Mouse (Mus musculus) splenic B cell, adult 2 months (primary cell): ENCODE results near the gene Padi6.

Experiments used
- DNase-seq: peaks from one replicate; pipeline ENCODE4 v3.0.0-alpha.2; 2011; ENCODE audit warnings: low read depth, low spot score
- H3K27me3 ChIP-seq: 2 replicates; pipeline ENCODE4 v1.6.1; 2012; ENCODE audit warnings: mild to moderate bottlenecking, low read length, moderate library complexity, mixed read lengths; ENCODE audit not compliant: control insufficient read depth, poor library complexity, insufficient read depth, severe bottlenecking
- H3K36me3 ChIP-seq: 2 replicates; pipeline ENCODE4 v1.6.1; 2012; ENCODE audit warnings: mild to moderate bottlenecking, low read length, moderate library complexity, mixed read lengths; ENCODE audit not compliant: control insufficient read depth, poor library complexity, insufficient read depth, severe bottlenecking

The Padi6 gene

GRCm38 (mm10) chr4:140708297-140708927, 34.0 kb downstream of the Padi6 start:
- DNase-seq = no peak
- H3K36me3 ChIP-seq = peaks cover 16% of the 10 kb centered on the region
- H3K27me3 ChIP-seq = no peaks in the 10 kb centered on the region

- DNase-seq = no peak
- peaks cover 13% of the 10 kb centered on the region for H3K36me3 ChIP-seq
- H3K27me3 ChIP-seq = no peaks in the 10 kb centered on the region
Observed at GRCm38 (mm10) chr4:140707615-140708014, 34.8 kb downstream of the Padi6 start.

- no peak for DNase-seq
- H3K27me3 ChIP-seq = no peaks in the 10 kb centered on the region
- peaks cover 3% of the 10 kb centered on the region; the same call in 1 of the 2 replicates for H3K36me3 ChIP-seq
Observed at GRCm38 (mm10) chr4:140704166-140704565, 38.3 kb downstream of the Padi6 start.

- Histone ChIP-seq H3K36me3 (no peaks in the 10 kb centered on the region), H3K27me3 (no peaks in the 10 kb centered on the region)
- DNase-seq = no peak
Observed at GRCm38 (mm10) chr4:140703636-140704035, 38.8 kb downstream of the Padi6 start.

- Histone ChIP-seq H3K27me3 (no peaks in the 10 kb centered on the region), H3K36me3 (no peaks in the 10 kb centered on the region)
- peak; percentile 84 for DNase-seq
Observed at GRCm38 (mm10) chr4:140702611-140703327, 39.7 kb downstream of the Padi6 start.

GRCm38 (mm10) chr4:140701716-140702561, 40.5 kb downstream of the Padi6 start:
- peak; percentile 82 for DNase-seq
- no peaks in the 10 kb centered on the region for H3K27me3 ChIP-seq
- no peaks in the 10 kb centered on the region for H3K36me3 ChIP-seq

GRCm38 (mm10) chr4:140701049-140701715, 41.3 kb downstream of the Padi6 start:
- no peaks in the 10 kb centered on the region for H3K36me3 ChIP-seq
- H3K27me3 ChIP-seq = no peaks in the 10 kb centered on the region
- peak; percentile 87 for DNase-seq

GRCm38 (mm10) chr4:140700269-140701018, 42.0 kb downstream of the Padi6 start, which contains the start of gene Rcc2:
Gene Rcc2, plus strand, starts transcription at chr4:140700541.
- no peaks in the 10 kb centered on the region for H3K27me3 ChIP-seq
- DNase-seq = peak; percentile 73

GRCm38 (mm10) chr4:140699441-140700127, 42.9 kb downstream of the Padi6 start:
- Histone ChIP-seq H3K27me3 (no peaks in the 10 kb centered on the region), H3K36me3 (no peaks in the 10 kb centered on the region)
- DNase-seq = peak; percentile 88

More at GRCm38 (mm10) chr4:140700269-140701018, 42.0 kb downstream of the Padi6 start, which contains the start of gene Rcc2:
- H3K36me3 ChIP-seq = no peaks in the 10 kb centered on the region

GRCm38 (mm10) chr4:140695675-140696585, 46.5 kb downstream of the Padi6 start:
- DNase-seq = no peak
- Histone ChIP-seq H3K36me3 (no peaks in the 10 kb centered on the region), H3K27me3 (no peaks in the 10 kb centered on the region)

- no peaks in the 10 kb centered on the region for H3K27me3 ChIP-seq
- no peak for DNase-seq
- no peaks in the 10 kb centered on the region for H3K36me3 ChIP-seq
Observed at GRCm38 (mm10) chr4:140695146-140695545, 47.3 kb downstream of the Padi6 start.

- no peak for DNase-seq
- Histone ChIP-seq H3K27me3 (no peaks in the 10 kb centered on the region), H3K36me3 (no peaks in the 10 kb centered on the region)
Observed at GRCm38 (mm10) chr4:140694551-140695060, 47.8 kb downstream of the Padi6 start.
